Mouse (Mus musculus): ENCODE data around the gene Aspg. TPM values are rescaled to one million over a fixed set of nuclear protein-coding genes. Genes with fewer than 3 reads are reported as not detected.

The Aspg gene
- total RNA-seq, 1 experiment, result 12.8 TPM

DNA sequence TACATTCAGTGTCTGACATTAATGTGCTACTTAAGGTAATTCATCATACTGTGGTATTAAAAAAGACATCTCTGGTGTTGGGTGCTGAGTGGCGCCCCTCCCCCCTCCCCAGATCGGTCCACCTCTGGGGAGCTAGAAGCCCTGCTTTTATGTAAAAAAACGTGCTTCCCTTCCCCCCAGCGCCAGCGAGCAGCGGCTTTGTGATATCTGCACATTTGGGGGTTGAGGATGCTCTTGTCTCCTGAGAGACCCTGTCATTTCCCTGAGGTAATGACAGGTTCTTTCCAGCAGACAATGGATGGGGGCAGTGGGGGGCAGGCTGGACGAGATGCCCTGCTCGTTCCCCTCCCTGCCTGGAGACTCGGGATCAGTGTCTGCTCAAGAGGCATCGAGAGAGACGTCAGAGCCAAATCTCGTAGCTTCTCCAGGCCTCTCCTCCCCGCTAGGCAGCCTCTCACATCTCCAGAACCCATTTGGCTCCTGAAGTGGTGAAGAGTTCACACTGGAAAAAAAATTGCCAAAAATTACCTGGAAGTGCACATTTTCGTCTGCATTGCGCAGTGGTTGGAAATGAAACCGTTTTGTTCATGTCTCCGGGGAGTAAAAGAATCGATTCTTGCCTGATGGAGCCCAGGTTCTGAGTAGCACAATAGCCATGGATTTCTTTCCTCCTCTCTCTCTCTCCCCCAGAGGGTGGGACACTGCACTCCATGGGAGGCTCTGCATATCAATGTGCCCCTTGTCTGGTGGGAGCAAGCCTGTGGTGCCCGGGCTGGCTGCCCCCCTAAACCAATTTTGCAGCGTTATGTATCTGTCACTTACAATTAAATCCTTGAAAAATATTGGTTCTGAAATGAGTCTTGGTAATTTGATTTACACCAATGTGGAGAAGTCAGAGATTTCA is 64.4 kb downstream of the Aspg start:
- in situ Hi-C loops (cut with MboI; ENCODE audit: low sequenced_read_pairs in 2 of 2, unreplicated experiment in 2 of 2), result no loop called here
- no peak for TF ChIP-seq HCFC1 (IDR thresholded peaks at IDR 0.05; ENCODE audit: borderline replicate concordance, insufficient read depth, low read length)
- no peak for TF ChIP-seq ZNF384 (IDR thresholded peaks at IDR 0.05; ENCODE audit: low read depth, low read length)
- TF ChIP-seq ZC3H11A (IDR thresholded peaks at IDR 0.05; ENCODE audit: borderline replicate concordance, low read depth, low read length), result no peak
- no peak for TF ChIP-seq CHD2 (IDR thresholded peaks at IDR 0.05; ENCODE audit: low read depth, low read length)
- TF ChIP-seq MAFK (IDR thresholded peaks at IDR 0.05; ENCODE audit: insufficient read depth, low read depth, low read length), result no peak
- H3K4me1 ChIP-seq (ENCODE audit: control insufficient read depth in 2 of 2, insufficient read depth in 2 of 2, low read length in 2 of 2, poor library complexity in 1 of 2), result peaks cover 0 to 41% of the 10 kb centered on the region in 2 experiments; a peak in 1 of 4 replicates
- H3K9me3 ChIP-seq (ENCODE audit: control insufficient read depth, insufficient read depth, low read depth, low read length), result no peaks in the 10 kb centered on the region
- DNase-seq (ENCODE audit: low read depth, low spot score), result no peak
- no peak overlapping the region for H3K9ac ChIP-seq (ENCODE audit: insufficient read depth, low read depth, low read length, poor library complexity, severe bottlenecking)
- no peak overlapping the region for H3K27ac ChIP-seq (ENCODE audit: insufficient read depth, low read depth, low read length, poor library complexity, severe bottlenecking)
- no peak overlapping the region for H3K4me3 ChIP-seq (ENCODE audit: insufficient read depth in 1 of 2, low read depth in 1 of 2, low read length in 2 of 2, poor library complexity in 1 of 2, severe bottlenecking in 1 of 2)
- peaks cover 2% of the 10 kb centered on the region; the same call in 1 of the 2 replicates for H3K36me3 ChIP-seq (ENCODE audit: control insufficient read depth, insufficient read depth, low read length, poor library complexity, severe bottlenecking)

DNA sequence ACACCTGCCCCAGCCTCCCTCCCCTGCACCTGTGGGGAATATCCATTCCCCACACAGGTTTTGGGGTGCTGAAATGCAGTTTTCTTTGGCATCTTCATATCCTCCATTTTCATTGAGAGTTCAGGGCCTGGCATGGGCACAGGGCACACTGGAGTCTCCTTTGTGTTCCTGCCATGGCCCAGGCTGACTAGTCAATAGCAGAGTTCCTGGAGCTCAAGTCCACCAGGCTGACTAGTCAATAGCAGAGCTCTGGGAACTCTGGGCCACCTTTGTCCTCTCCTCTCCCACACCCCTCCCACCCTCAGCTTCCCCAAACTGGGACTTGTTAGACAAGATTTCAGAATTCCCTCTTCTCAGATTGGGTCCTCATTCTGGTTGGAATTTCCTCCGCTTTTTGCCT is 65.2 kb downstream of the Aspg start:
- in situ Hi-C loops (cut with MboI; ENCODE audit: low sequenced_read_pairs in 2 of 2, unreplicated experiment in 2 of 2), result no loop called here
- TF ChIP-seq ZC3H11A (IDR thresholded peaks at IDR 0.05; ENCODE audit: borderline replicate concordance, low read depth, low read length), result no peak
- no peak for TF ChIP-seq CHD2 (IDR thresholded peaks at IDR 0.05; ENCODE audit: low read depth, low read length)
- TF ChIP-seq HCFC1 (IDR thresholded peaks at IDR 0.05; ENCODE audit: borderline replicate concordance, insufficient read depth, low read length), result no peak
- no peak for TF ChIP-seq MAFK (IDR thresholded peaks at IDR 0.05; ENCODE audit: insufficient read depth, low read depth, low read length)
- TF ChIP-seq ZNF384 (IDR thresholded peaks at IDR 0.05; ENCODE audit: low read depth, low read length), result no peak
- peaks cover 0 to 41% of the 10 kb centered on the region in 2 experiments; a peak in 1 of 4 replicates for H3K4me1 ChIP-seq (ENCODE audit: control insufficient read depth in 2 of 2, insufficient read depth in 2 of 2, low read length in 2 of 2, poor library complexity in 1 of 2)
- DNase-seq (ENCODE audit: low read depth, low spot score), result no peak
- H3K9ac ChIP-seq (ENCODE audit: insufficient read depth, low read depth, low read length, poor library complexity, severe bottlenecking), result no peak overlapping the region
- H3K36me3 ChIP-seq (ENCODE audit: control insufficient read depth, insufficient read depth, low read length, poor library complexity, severe bottlenecking), result peaks cover 8% of the 10 kb centered on the region; the same call in 1 of the 2 replicates
- no peak overlapping the region for H3K27ac ChIP-seq (ENCODE audit: insufficient read depth, low read depth, low read length, poor library complexity, severe bottlenecking)
- H3K9me3 ChIP-seq (ENCODE audit: control insufficient read depth, insufficient read depth, low read depth, low read length), result no peaks in the 10 kb centered on the region
- no peak overlapping the region for H3K4me3 ChIP-seq (ENCODE audit: insufficient read depth in 1 of 2, low read depth in 1 of 2, low read length in 2 of 2, poor library complexity in 1 of 2, severe bottlenecking in 1 of 2)

- peaks cover 0 to 41% of the 10 kb centered on the region in 2 experiments; a peak in 1 of 4 replicates for H3K4me1 ChIP-seq (ENCODE audit: control insufficient read depth in 2 of 2, insufficient read depth in 2 of 2, low read length in 2 of 2, poor library complexity in 1 of 2)
- 0 out of 4 replicates have a peak overlapping the region, but pooled peaks of 1 of the 2 experiments have one; percentile 19 for H3K4me3 ChIP-seq (ENCODE audit: insufficient read depth in 1 of 2, low read depth in 1 of 2, low read length in 2 of 2, poor library complexity in 1 of 2, severe bottlenecking in 1 of 2)
- TF ChIP-seq ZC3H11A (IDR thresholded peaks at IDR 0.05; ENCODE audit: borderline replicate concordance, low read depth, low read length), result no peak
- TF ChIP-seq CHD2 (IDR thresholded peaks at IDR 0.05; ENCODE audit: low read depth, low read length), result no peak
- TF ChIP-seq MAFK (IDR thresholded peaks at IDR 0.05; ENCODE audit: insufficient read depth, low read depth, low read length), result no peak
- no peak for TF ChIP-seq HCFC1 (IDR thresholded peaks at IDR 0.05; ENCODE audit: borderline replicate concordance, insufficient read depth, low read length)
- no peak for TF ChIP-seq ZNF384 (IDR thresholded peaks at IDR 0.05; ENCODE audit: low read depth, low read length)
- peaks cover 10% of the 10 kb centered on the region; the same call in 1 of the 2 replicates for H3K36me3 ChIP-seq (ENCODE audit: control insufficient read depth, insufficient read depth, low read length, poor library complexity, severe bottlenecking)
- H3K27ac ChIP-seq (ENCODE audit: insufficient read depth, low read depth, low read length, poor library complexity, severe bottlenecking), result no peak overlapping the region
- H3K9ac ChIP-seq (ENCODE audit: insufficient read depth, low read depth, low read length, poor library complexity, severe bottlenecking), result no peak overlapping the region
- H3K9me3 ChIP-seq (ENCODE audit: control insufficient read depth, insufficient read depth, low read depth, low read length), result no peaks in the 10 kb centered on the region
- no peak for DNase-seq (ENCODE audit: low read depth, low spot score)
- in situ Hi-C loops (cut with MboI; ENCODE audit: low sequenced_read_pairs in 2 of 2, unreplicated experiment in 2 of 2), result no loop called here
These were observed 65.7 kb downstream of the Aspg start for GRCm38 (mm10) chr12:112172214-112172613.

Other genes with a start within 250 kb of the Aspg start
- gene Ppp1r13b, start 198.6 kb upstream of the Aspg start, total RNA-seq (2012; rRNA removed), result 4.4 and 4.5 TPM in 2 replicates
- 180 and 297 TPM in 2 replicates for gene Atp5mpl, start 139.7 kb upstream of the Aspg start, total RNA-seq (2012; rRNA removed)
- 0.58 and 0.67 TPM in 2 replicates for gene Tdrd9, start 135.1 kb upstream of the Aspg start, total RNA-seq (2012; rRNA removed)
- gene Rd3l, start 125.4 kb upstream of the Aspg start, total RNA-seq (2012; rRNA removed), result not detected in 2 replicates
- 6.1 and 6.4 TPM in 2 replicates for gene Kif26a, start 39.5 kb downstream of the Aspg start, total RNA-seq (2012; rRNA removed)